In the genomic region with DNA sequence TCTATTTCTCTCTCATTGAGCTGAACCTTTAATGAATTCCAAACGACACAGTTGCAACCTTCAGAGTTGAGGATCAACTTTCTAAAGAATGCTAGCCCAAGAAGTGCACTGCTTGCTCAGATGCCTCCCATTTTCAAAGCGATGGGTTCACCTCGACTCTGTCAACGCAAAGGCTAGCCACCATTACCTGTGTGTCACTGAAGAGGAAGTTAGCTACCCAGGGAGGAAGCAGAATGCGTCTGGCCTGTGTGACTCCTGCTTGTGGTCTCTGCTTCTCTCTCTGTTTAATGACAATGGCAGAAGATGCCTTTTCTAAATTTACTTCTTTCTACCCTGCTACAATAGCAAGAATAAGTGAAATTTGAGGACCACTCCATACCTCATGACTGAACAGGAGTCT, we compare ENCODE assay signal across 21 mouse cellular contexts. TPM values are rescaled to one million over a fixed set of nuclear protein-coding genes. Genes with fewer than 3 reads are reported as not detected.
A peak's percentile ranks its signal among the peaks of the same experiment; 100 is the strongest.
DNase-seq lines count a peak whose midpoint lies in the region; ATAC-seq and TF ChIP-seq lines count a peak whose summit lies in the region.
"Had no signal": no experiment of that assay in that cellular context is flagged by ENCODE, and none has a peak within 500 bp of the region (broad histone marks: within the 10 kb centered on the region; RNA-seq: fewer than 3 reads in every experiment).

No protein-coding gene starts in this region.

- H3K4me1 ChIP-seq in bone marrow, adult 2 months (ENCODE audit: control insufficient read depth, insufficient read depth, low read length) = peaks cover 18% of the 10 kb centered on the region

- peak; percentile 39 for DNase-seq in layer of hippocampus, adult 9-11 months
- DNase-seq in layer of hippocampus, postnatal 14 days (ENCODE audit: low spot score in 2 of 2) = no peak
- DNase-seq in A20 (ENCODE audit: low read depth, low spot score) = peak; percentile 85
- no peak for DNase-seq in left cerebral cortex, postnatal 25 days (ENCODE audit: low spot score in 2 of 2)
- DNase-seq in frontal cortex, postnatal 25 days (ENCODE audit: low spot score in 2 of 2) = no peak
- DNase-seq in layer of hippocampus, postnatal 25 days (ENCODE audit: extremely low spot score in 1 of 2, low spot score in 1 of 2) = no peak
- DNase-seq: adrenal gland, adult 2 months; cerebellum, postnatal 14 days; gastrocnemius, postnatal 25 days; midbrain, embryonic 14.5 days; right cerebral cortex, postnatal 25 days had no signal

- H3K27ac ChIP-seq in bone marrow, adult 2 months (ENCODE audit: control insufficient read depth, insufficient read depth, low read depth, low read length, poor library complexity) = peak overlapping the region; percentile 17; the same call in 1 of the 2 replicates
- H3K27ac ChIP-seq: embryonic facial prominence, embryonic 13.5 days; forebrain, embryonic 12.5 days; heart, embryonic 15.5 days; hindbrain, postnatal 0 days; limb, embryonic 12.5 days; neural tube, embryonic 13.5 days; stomach, postnatal 0 days had no signal

- peak; percentile 51 for ATAC-seq in megakaryocyte progenitor cell, adult 5-6 weeks (replicated peaks; ENCODE audit: poor library complexity)
- ATAC-seq: hindbrain, postnatal 0 days; Patski had no signal

- TF ChIP-seq POLR2A in bone marrow, adult 2 months (IDR thresholded peaks at IDR 0.05; ENCODE audit: borderline replicate concordance, control insufficient read depth, low read depth, low read length) = no peak

- no peak overlapping the region for H3K4me3 ChIP-seq in bone marrow, adult 2 months (replicated peaks; ENCODE audit: control insufficient read depth, low read depth, low read length)
- H3K4me3 ChIP-seq: embryonic facial prominence, embryonic 13.5 days; forebrain, embryonic 12.5 days; heart, embryonic 15.5 days; limb, embryonic 12.5 days; neural tube, embryonic 13.5 days had no signal

- WGBS in bone marrow, adult 2 months = 3% methylated on average over 5 of the region's 5 CpGs

- TF ChIP-seq CTCF in bone marrow, adult 2 months (IDR thresholded peaks at IDR 0.05; ENCODE audit: control insufficient read depth, insufficient read depth, low read length) = no peak

- intact Hi-C loops in left cerebral cortex, postnatal 25 days (cut with DNase I) = no loop called here

RNA-seq across cellular contexts. Expression of gene Fli1, which starts 42.6 kb away (rescaled TPM):
- 1 to 10 TPM; 6.1 to 6.7 TPM for total RNA-seq in layer of hippocampus, postnatal 14 days (2021)
- 17.4 and 33.9 TPM in 2 replicates for polyA plus RNA-seq in bone marrow, adult 2 months (2011; ENCODE audit: insufficient read depth, insufficient read length, low replicate concordance, missing spikeins)
- total RNA-seq in megakaryocyte progenitor cell, adult 5-6 weeks (2015) = 80.2 and 93.2 TPM in 2 replicates
- total RNA-seq in megakaryocyte progenitor cell, adult 5-6 weeks (2017) = 104 and 107 TPM in 2 replicates
- 1 to 10 TPM; 5.3 to 6.0 TPM for total RNA-seq in left cerebral cortex, postnatal 25 days (2021)
- total RNA-seq in layer of hippocampus, postnatal 25 days (2021) = 1 to 10 TPM; 4.6 to 5.3 TPM

Comparison
In these comparisons a context has a peak if more than half of its experiments do, and no peak if none do; other contexts are left out.
1. DNase-seq: peak in layer of hippocampus, adult 9-11 months (single experiment) and A20 (single experiment); none in layer of hippocampus, postnatal 14 days (0 of 2), left cerebral cortex, postnatal 25 days (0 of 2), frontal cortex, postnatal 25 days (0 of 2) and layer of hippocampus, postnatal 25 days (0 of 2).
2. RNA of gene Fli1, which starts 42.6 kb away (total RNA-seq): 80.2 to 107 TPM in megakaryocyte progenitor cell, adult 5-6 weeks; 6.1 to 6.7 TPM in layer of hippocampus, postnatal 14 days, 5.3 to 6.0 TPM in left cerebral cortex, postnatal 25 days and 4.6 to 5.3 TPM in layer of hippocampus, postnatal 25 days; every median in the first group is over 10 times any median in the second.